Mouse (Mus musculus) heart, embryonic 10.5 days (tissue): Measurements from ENCODE around the gene Olfr74. TPM values are rescaled to one million over a fixed set of nuclear protein-coding genes. Genes with fewer than 3 reads are reported as not detected.
"Not testable (repeated sequence)": the region's sequence is repeated elsewhere in the genome, so short reads cannot be mapped to it uniquely, and the experiment has no call there.

Source experiments
- DNase-seq: peaks from one replicate; pipeline ENCODE4 v3.0.0-alpha.2; 2017; ENCODE audit warnings: low spot score
- H3K27ac ChIP-seq: fragments of 300-500 bp; sonication (generic); 2 replicates; pipeline ENCODE4 v1.5.1; 2016; ENCODE audit warnings: mild to moderate bottlenecking
- H3K27me3 ChIP-seq: fragments of 300-500 bp; sonication (generic); 2 replicates; pipeline ENCODE4 v1.6.1; 2016; ENCODE audit warnings: mild to moderate bottlenecking; ENCODE audit not compliant: poor library complexity, insufficient read depth, severe bottlenecking
- H3K36me3 ChIP-seq: fragments of 300-500 bp; sonication (generic); 2 replicates; pipeline ENCODE4 v1.6.1; 2016; ENCODE audit warnings: mild to moderate bottlenecking, moderate library complexity
- H3K4me1 ChIP-seq: fragments of 300-500 bp; sonication (generic); 2 replicates; pipeline ENCODE4 v1.6.1; 2016; ENCODE audit warnings: mild to moderate bottlenecking
- H3K4me3 ChIP-seq: fragments of 300-500 bp; sonication (generic); 2 replicates; pipeline ENCODE4 v1.5.1; 2016; ENCODE audit warnings: mild to moderate bottlenecking, moderate library complexity
- H3K9me3 ChIP-seq: fragments of 300-500 bp; sonication (generic); 2 replicates; pipeline ENCODE4 v1.6.1; 2016; ENCODE audit warnings: mild to moderate bottlenecking, moderate library complexity
- WGBS: fragments of 180-500 bp; shearing (Covaris S2); methylation state at CpG from one replicate; pipeline ENCODE4 v1.1.7; 2016; 5-methylcytosine and 5-hydroxymethylcytosine counted together
- polyA plus RNA-seq: library from polyadenylated mRNA; unstranded; fragments of >200 nt; fragmentation: Nextera tagmentation; extraction: Ambion mirVana; gene quantifications from 2 replicates; pipeline ENCODE4 v1.2.1, GENCODE M21; 2016

The Olfr74 gene
- polyA plus RNA-seq = not detected in 2 replicates

DNA sequence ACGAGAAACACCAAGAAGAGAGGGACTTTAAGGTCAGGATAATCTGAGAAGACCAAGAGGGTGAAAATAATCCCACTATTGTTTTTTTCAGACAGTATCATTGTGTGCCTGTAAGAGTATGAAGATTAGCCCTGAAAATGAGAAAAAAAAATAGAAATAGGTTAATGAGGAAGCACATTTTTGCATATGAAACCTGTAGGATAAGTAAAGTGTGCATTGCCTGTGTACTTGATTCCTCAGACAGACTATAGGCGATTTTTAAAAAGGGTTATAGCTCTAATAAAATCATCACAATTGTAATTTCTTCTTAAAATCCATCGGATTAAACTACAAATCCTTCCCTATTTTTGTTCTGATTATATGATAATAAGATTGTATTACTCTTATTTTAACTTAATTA, at the start of gene Olfr74:
Gene Olfr74 (minus strand): TSS at position 101 of the 400 bp plus-strand sequence.
- no peaks in the 10 kb centered on the region for H3K9me3 ChIP-seq
- no peak within 1 kb of the TSS for H3K27ac ChIP-seq
- no peaks in the 10 kb centered on the region for H3K4me1 ChIP-seq
- 64% methylated on average over 3 of the region's 3 CpGs for WGBS
- H3K36me3 ChIP-seq = no peaks in the 10 kb centered on the region
- no peak for DNase-seq
- H3K27me3 ChIP-seq = no peaks in the 10 kb centered on the region
- no peak within 1 kb of the TSS for H3K4me3 ChIP-seq

DNA sequence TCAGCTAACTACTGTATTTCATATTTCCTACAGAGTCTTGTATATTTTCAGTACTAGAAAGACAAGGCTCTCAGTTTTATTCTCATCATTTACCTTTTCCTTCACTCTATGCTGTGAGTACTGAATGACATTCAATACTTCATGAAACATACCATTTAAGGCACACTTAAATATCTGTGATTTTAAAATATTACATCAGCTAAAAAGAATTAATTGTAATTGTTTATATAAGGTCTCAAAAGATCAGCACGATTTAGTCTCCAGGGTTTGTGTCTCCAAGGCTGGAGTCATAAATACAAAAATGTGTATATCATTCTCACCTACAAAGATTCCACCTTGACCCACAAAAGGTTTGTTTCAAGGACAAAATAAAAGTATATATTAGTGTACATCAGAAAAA, 48.0 kb upstream of the Olfr74 start, which contains the start of gene Olfr1161:
Gene Olfr1161 (plus strand): TSS at position 301 of the 400 bp plus-strand sequence.
- H3K4me3 ChIP-seq, H3K36me3 ChIP-seq, H3K4me1 ChIP-seq, H3K27me3 ChIP-seq, H3K9me3 ChIP-seq, H3K27ac ChIP-seq, DNase-seq: not testable (repeated sequence)
- 85% methylated on average over 1 of the region's 1 CpGs for WGBS

DNA sequence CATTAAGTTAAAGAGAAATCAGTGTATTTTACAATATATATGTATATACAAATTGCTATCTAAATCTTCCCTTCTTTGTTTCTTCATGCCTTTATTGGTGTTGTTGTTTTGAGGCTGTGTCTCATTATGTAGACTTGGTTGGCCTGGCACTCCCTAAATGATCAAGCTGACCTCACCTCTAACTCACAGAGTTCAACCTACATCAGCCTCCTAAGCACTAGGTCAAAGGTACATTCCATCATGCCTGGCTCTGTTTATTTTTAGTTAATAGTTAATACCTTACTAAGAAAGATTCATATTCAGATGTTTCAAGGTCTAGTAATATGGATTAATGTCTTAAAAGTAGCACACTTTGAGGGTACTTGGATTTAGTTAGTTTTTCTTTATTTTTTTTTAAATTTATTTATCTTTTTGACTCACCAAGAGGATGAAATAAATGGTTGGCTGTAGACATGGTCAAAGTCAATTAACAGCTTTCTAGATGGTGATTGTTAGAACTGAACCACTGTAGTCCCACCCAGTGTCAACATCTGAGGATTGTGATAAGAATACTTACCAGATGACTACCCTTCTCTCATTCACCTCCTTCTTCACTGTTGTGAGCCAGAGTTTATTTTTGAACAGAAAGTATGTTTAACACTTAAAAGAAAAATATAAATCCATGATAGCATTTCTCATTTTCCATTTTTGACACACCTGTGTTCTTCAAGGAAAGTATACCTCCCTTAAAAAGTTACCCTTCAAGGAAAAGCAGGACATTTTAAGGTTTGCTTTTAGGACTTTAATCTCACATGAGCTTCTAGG, 33.3 kb upstream of the Olfr74 start, which contains the start of gene Olfr1160:
Gene Olfr1160 (minus strand): TSS at position 754 of the 804 bp plus-strand sequence.
- Histone ChIP-seq H3K4me1 (no peaks in the 10 kb centered on the region), H3K4me3 (no peak within 1 kb of the TSS), H3K27ac (no peak within 1 kb of the TSS), H3K9me3 (no peaks in the 10 kb centered on the region), H3K36me3 (no peaks in the 10 kb centered on the region), H3K27me3 (no peaks in the 10 kb centered on the region)
- no peak for DNase-seq

DNA sequence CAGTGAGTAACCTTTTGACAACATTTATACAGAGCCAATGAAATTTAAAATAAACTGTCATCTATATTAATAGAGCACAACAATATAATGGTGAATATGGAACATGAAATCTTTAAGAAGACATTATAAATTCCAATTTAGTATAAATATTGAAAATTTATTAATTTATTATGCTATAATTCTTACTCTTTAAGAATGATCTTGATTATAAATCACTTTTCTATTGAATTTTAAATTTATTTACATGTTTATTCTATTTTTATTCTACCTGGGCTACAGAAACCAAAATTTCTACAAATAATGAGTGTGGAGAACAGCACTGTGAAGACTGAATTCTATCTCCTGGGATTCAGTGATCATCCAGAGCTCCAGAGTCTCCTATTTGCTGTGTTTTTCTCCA, 15.3 kb upstream of the Olfr74 start, which contains the start of gene Olfr1158:
Gene Olfr1158 (plus strand): TSS at position 301 of the 400 bp plus-strand sequence.
- Histone ChIP-seq H3K4me3 (no peak within 1 kb of the TSS), H3K27me3 (no peaks in the 10 kb centered on the region), H3K9me3 (no peaks in the 10 kb centered on the region), H3K36me3 (no peaks in the 10 kb centered on the region), H3K4me1 (no peaks in the 10 kb centered on the region), H3K27ac (no peak within 1 kb of the TSS)
- no peak for DNase-seq

DNA sequence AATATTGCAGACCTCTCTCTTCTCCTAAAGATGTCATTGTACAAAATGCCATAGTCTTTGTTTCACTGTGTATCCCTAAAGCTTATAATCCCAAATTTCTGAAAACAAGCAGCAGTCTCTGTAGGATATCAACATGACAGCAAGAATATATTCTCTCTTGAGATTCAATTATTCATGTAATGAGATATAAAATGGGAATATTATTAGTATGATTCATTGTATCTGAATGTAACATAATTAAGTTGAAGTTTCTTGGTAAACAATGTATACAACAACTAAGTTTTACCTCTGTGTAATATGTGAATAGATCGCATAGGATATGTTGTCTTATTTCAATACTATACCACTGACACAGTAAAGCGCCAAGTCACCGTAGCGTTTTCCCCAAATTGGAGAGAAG, 6.3 kb downstream of the Olfr74 start, which contains the start of gene Olfr1157:
Gene Olfr1157 (minus strand): TSS at position 101 of the 400 bp plus-strand sequence.
- H3K9me3 ChIP-seq = no peaks in the 10 kb centered on the region
- H3K27ac ChIP-seq = no peak within 1 kb of the TSS
- no peaks in the 10 kb centered on the region for H3K4me1 ChIP-seq
- H3K36me3 ChIP-seq = no peaks in the 10 kb centered on the region
- no peaks in the 10 kb centered on the region for H3K27me3 ChIP-seq
- DNase-seq = no peak
- no peak within 1 kb of the TSS for H3K4me3 ChIP-seq
- WGBS = 92% methylated on average over 4 of the region's 4 CpGs

DNA sequence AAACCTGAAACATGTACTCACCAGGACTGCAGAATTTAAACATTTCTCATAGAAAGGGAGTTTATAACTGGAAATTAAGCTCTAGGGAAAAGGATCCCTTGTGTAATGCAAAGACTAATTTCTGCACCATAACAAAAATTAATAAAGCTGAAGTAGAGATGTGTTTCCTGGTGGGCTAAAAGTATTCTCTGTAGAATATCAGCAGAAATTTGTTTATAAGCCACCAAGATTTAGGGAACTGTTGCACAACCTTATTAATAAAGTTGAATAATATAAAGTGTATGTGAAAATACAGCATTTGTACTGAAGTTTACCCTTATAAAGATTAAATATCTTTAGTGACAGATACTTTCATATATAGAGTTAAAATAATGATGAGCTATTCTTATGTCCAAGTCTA, 21.5 kb downstream of the Olfr74 start, which contains the start of gene Olfr1156:
Gene Olfr1156 (minus strand): TSS at position 101 of the 400 bp plus-strand sequence.
- no peak within 1 kb of the TSS for H3K27ac ChIP-seq
- H3K27me3 ChIP-seq = no peaks in the 10 kb centered on the region
- no peaks in the 10 kb centered on the region for H3K4me1 ChIP-seq
- DNase-seq = no peak
- no peaks in the 10 kb centered on the region for H3K9me3 ChIP-seq
- no peaks in the 10 kb centered on the region for H3K36me3 ChIP-seq
- no peak within 1 kb of the TSS for H3K4me3 ChIP-seq

- H3K9me3 ChIP-seq = no peaks in the 10 kb centered on the region
- DNase-seq = no peak
- no peaks in the 10 kb centered on the region for H3K27me3 ChIP-seq
- H3K4me1 ChIP-seq = no peaks in the 10 kb centered on the region
- 89% methylated on average over 1 of the region's 1 CpGs for whole genome bisulfite sequencing
- H3K36me3 ChIP-seq = no peaks in the 10 kb centered on the region
- H3K27ac ChIP-seq = no peak within 1 kb of the TSS
- no peak within 1 kb of the TSS for H3K4me3 ChIP-seq
These were observed 29.4 kb downstream of the Olfr74 start, which contains the start of gene Olfr1155 for GRCm38 (mm10) chr2:87945037-87945436. Olfr1155 (minus strand) TSS chr2:87945137.

Other genes with a start within 250 kb of the Olfr74 start
- not detected in 2 replicates for gene Olfr1138, start 234.7 kb downstream of the Olfr74 start, polyA plus RNA-seq
- not detected in 2 replicates for gene Olfr1140, start 230.9 kb downstream of the Olfr74 start, polyA plus RNA-seq
- gene Olfr1141, start 220.7 kb downstream of the Olfr74 start, polyA plus RNA-seq = not detected in 2 replicates
- not detected in 2 replicates for gene Olfr152, start 195.2 kb downstream of the Olfr74 start, polyA plus RNA-seq
- not detected in 2 replicates for gene Olfr1143, start 174.1 kb downstream of the Olfr74 start, polyA plus RNA-seq
- not detected in 2 replicates for gene Olfr1145, start 164.8 kb downstream of the Olfr74 start, polyA plus RNA-seq
- gene Olfr1148, start 144.1 kb downstream of the Olfr74 start, polyA plus RNA-seq = not detected in 2 replicates
- not detected in 2 replicates for gene Olfr1150-ps1, start 130.7 kb downstream of the Olfr74 start, polyA plus RNA-seq
- gene Olfr1151, start 118.8 kb downstream of the Olfr74 start, polyA plus RNA-seq = not detected in 2 replicates
- gene Olfr1152, start 108.2 kb downstream of the Olfr74 start, polyA plus RNA-seq = not detected in 2 replicates
- not detected in 2 replicates for gene Olfr1153, start 79.7 kb downstream of the Olfr74 start, polyA plus RNA-seq
- not detected in 2 replicates for gene Olfr1154, start 69.5 kb downstream of the Olfr74 start, polyA plus RNA-seq
- gene Olfr1155, start 29.5 kb downstream of the Olfr74 start, polyA plus RNA-seq = not detected in 2 replicates
- gene Olfr1156, start 21.6 kb downstream of the Olfr74 start, polyA plus RNA-seq = not detected in 2 replicates
- gene Olfr1157, start 6.4 kb downstream of the Olfr74 start, polyA plus RNA-seq = not detected in 2 replicates
- not detected in 2 replicates for gene Olfr1158, start 15.4 kb upstream of the Olfr74 start, polyA plus RNA-seq
- not detected in 2 replicates for gene Olfr1160, start 33.6 kb upstream of the Olfr74 start, polyA plus RNA-seq
- gene Olfr1161, start 48.1 kb upstream of the Olfr74 start, polyA plus RNA-seq = not detected in 2 replicates
- not detected in 2 replicates for gene Olfr73, start 63.0 kb upstream of the Olfr74 start, polyA plus RNA-seq
- gene Olfr1162, start 76.5 kb upstream of the Olfr74 start, polyA plus RNA-seq = not detected in 2 replicates
- not detected in 2 replicates for gene Olfr1163, start 97.2 kb upstream of the Olfr74 start, polyA plus RNA-seq
- not detected in 2 replicates for gene Olfr1164, start 119.3 kb upstream of the Olfr74 start, polyA plus RNA-seq
- not detected in 2 replicates for gene Olfr1166, start 153.6 kb upstream of the Olfr74 start, polyA plus RNA-seq
- gene Olfr1167, start 180.5 kb upstream of the Olfr74 start, polyA plus RNA-seq = not detected in 2 replicates
- gene Olfr1168, start 207.2 kb upstream of the Olfr74 start, polyA plus RNA-seq = not detected in 2 replicates